In genomic region chr5:48113400-48113799, GRCm38 (mm10) we compare ENCODE assay signal across 14 mouse cellular contexts.
A peak's percentile ranks its signal among the peaks of the same experiment; 100 is the strongest.
DNase-seq lines count a peak whose midpoint lies in the region; ATAC-seq and TF ChIP-seq lines count a peak whose summit lies in the region.
"Had no signal": no experiment of that assay in that cellular context is flagged by ENCODE, and none has a peak within 500 bp of the region (broad histone marks: within the 10 kb centered on the region; RNA-seq: fewer than 3 reads in every experiment).

No protein-coding gene starts in this region.

- DNase-seq in kidney, adult 2 months, result peak; percentile 10
- DNase-seq in midbrain, embryonic 10.5 days (ENCODE audit: low spot score), result no peak
- peak; percentile 21 for DNase-seq in retina, postnatal 1 day
- DNase-seq in adrenal gland, adult (ENCODE audit: inconsistent age in 2 of 2, low spot score in 1 of 2), result no peak
- DNase-seq: heart, postnatal 36 days; left cerebral cortex, postnatal 4 days; thymus, adult 18-20 months had no signal

- no peak overlapping the region for H3K27ac ChIP-seq in kidney, adult 2 months (ENCODE audit: insufficient read depth, low read depth, low read length)
- no peak overlapping the region for H3K27ac ChIP-seq in kidney, embryonic 15.5 days
- no peak overlapping the region for H3K27ac ChIP-seq in midbrain, embryonic 13.5 days
- H3K27ac ChIP-seq in midbrain, embryonic 10.5 days (replicated peaks), result no peak overlapping the region
- no peak overlapping the region for H3K27ac ChIP-seq in forebrain, embryonic 12.5 days
- H3K27ac ChIP-seq: intestine, embryonic 15.5 days; lung, embryonic 15.5 days had no signal

- H3K4me1 ChIP-seq in kidney, adult 2 months (ENCODE audit: control insufficient read depth, insufficient read depth, low read length), result no peaks in the 10 kb centered on the region
- H3K4me1 ChIP-seq in kidney, embryonic 15.5 days, result no peaks in the 10 kb centered on the region
- peaks cover 15% of the 10 kb centered on the region for H3K4me1 ChIP-seq in midbrain, embryonic 13.5 days (replicated peaks)
- H3K4me1 ChIP-seq in midbrain, embryonic 10.5 days, result peaks cover 6% of the 10 kb centered on the region; the same call in 1 of the 2 replicates
- peaks cover 16% of the 10 kb centered on the region for H3K4me1 ChIP-seq in forebrain, embryonic 12.5 days
- H3K4me1 ChIP-seq: intestine, embryonic 15.5 days; lung, embryonic 15.5 days had no signal

- H3K36me3 ChIP-seq in kidney, adult 2 months (ENCODE audit: control insufficient read depth, insufficient read depth, low read length), result no peaks in the 10 kb centered on the region
- no peaks in the 10 kb centered on the region for H3K36me3 ChIP-seq in kidney, embryonic 15.5 days
- H3K36me3 ChIP-seq in midbrain, embryonic 13.5 days, result no peaks in the 10 kb centered on the region
- H3K36me3 ChIP-seq in midbrain, embryonic 10.5 days, result no peaks in the 10 kb centered on the region
- no peaks in the 10 kb centered on the region for H3K36me3 ChIP-seq in forebrain, embryonic 12.5 days (replicated peaks)
- H3K36me3 ChIP-seq: intestine, embryonic 15.5 days; lung, embryonic 15.5 days had no signal

- H3K4me2 ChIP-seq in kidney, embryonic 15.5 days, result no peak overlapping the region
- H3K4me2 ChIP-seq in midbrain, embryonic 13.5 days (replicated peaks), result no peak overlapping the region
- H3K4me2 ChIP-seq in forebrain, embryonic 12.5 days, result no peak overlapping the region
- H3K4me2 ChIP-seq: intestine, embryonic 15.5 days; lung, embryonic 15.5 days had no signal

- H3K27me3 ChIP-seq in kidney, adult 2 months (replicated peaks; ENCODE audit: control insufficient read depth, insufficient read depth, low read length), result no peaks in the 10 kb centered on the region; the same call in 1 of the 2 replicates
- H3K27me3 ChIP-seq in kidney, embryonic 15.5 days, result no peaks in the 10 kb centered on the region
- no peaks in the 10 kb centered on the region for H3K27me3 ChIP-seq in midbrain, embryonic 13.5 days
- no peaks in the 10 kb centered on the region for H3K27me3 ChIP-seq in midbrain, embryonic 10.5 days (ENCODE audit: low read depth, poor library complexity, severe bottlenecking)
- no peaks in the 10 kb centered on the region for H3K27me3 ChIP-seq in forebrain, embryonic 12.5 days
- H3K27me3 ChIP-seq: intestine, embryonic 15.5 days; lung, embryonic 15.5 days had no signal

- WGBS in kidney, adult 2 months, result 30% methylated on average over 1 of the region's 1 CpGs
- WGBS in kidney, embryonic 15.5 days, result 48% methylated on average over 1 of the region's 1 CpGs
- 11% methylated on average over 1 of the region's 1 CpGs for WGBS in midbrain, embryonic 13.5 days
- WGBS in midbrain, embryonic 10.5 days, result 26% methylated on average over 1 of the region's 1 CpGs
- 17% methylated on average over 1 of the region's 1 CpGs for WGBS in forebrain, embryonic 12.5 days

- TF ChIP-seq CTCF in kidney, adult 2 months (conservative IDR thresholded peaks at IDR 0.05; ENCODE audit: insufficient read depth, insufficient read length, low read depth, low read length), result no peak

- no peak for ATAC-seq in kidney, embryonic 15.5 days (replicated peaks; ENCODE audit: low FRiP score)
- peak; percentile 70 for ATAC-seq in midbrain, embryonic 13.5 days
- ATAC-seq in forebrain, embryonic 12.5 days (ENCODE audit: low FRiP score), result peak; percentile 59; the same call in 1 of the 2 replicates
- ATAC-seq in erythroid progenitor cell, adult 5-6 weeks (replicated peaks; ENCODE audit: low FRiP score, poor library complexity, severe bottlenecking), result no peak
- ATAC-seq: intestine, embryonic 15.5 days had no signal

- no peaks in the 10 kb centered on the region for H3K9me3 ChIP-seq in kidney, embryonic 15.5 days (replicated peaks)
- H3K9me3 ChIP-seq in midbrain, embryonic 13.5 days, result no peaks in the 10 kb centered on the region
- no peaks in the 10 kb centered on the region for H3K9me3 ChIP-seq in midbrain, embryonic 10.5 days (replicated peaks)
- no peaks in the 10 kb centered on the region for H3K9me3 ChIP-seq in forebrain, embryonic 12.5 days
- H3K9me3 ChIP-seq: intestine, embryonic 15.5 days; lung, embryonic 15.5 days had no signal

- no peak for TF ChIP-seq POLR2A in kidney, adult 2 months (IDR thresholded peaks at IDR 0.05; ENCODE audit: low read depth, low read length)

- H3K4me3 ChIP-seq in kidney, adult 2 months (ENCODE audit: insufficient read depth, low read depth, low read length), result no peak overlapping the region
- H3K4me3 ChIP-seq in kidney, embryonic 15.5 days (replicated peaks), result no peak overlapping the region
- H3K4me3 ChIP-seq in midbrain, embryonic 13.5 days (replicated peaks), result no peak overlapping the region
- no peak overlapping the region for H3K4me3 ChIP-seq in midbrain, embryonic 10.5 days
- H3K4me3 ChIP-seq in forebrain, embryonic 12.5 days (replicated peaks), result no peak overlapping the region
- H3K4me3 ChIP-seq: intestine, embryonic 15.5 days; lung, embryonic 15.5 days; myocyte had no signal

- no peak overlapping the region for H3K9ac ChIP-seq in kidney, embryonic 15.5 days
- no peak overlapping the region for H3K9ac ChIP-seq in midbrain, embryonic 13.5 days (replicated peaks)
- H3K9ac ChIP-seq in forebrain, embryonic 12.5 days, result no peak overlapping the region
- H3K9ac ChIP-seq: intestine, embryonic 15.5 days; lung, embryonic 15.5 days had no signal

Comparison
In these comparisons a context has a peak if more than half of its experiments do, and no peak if none do; other contexts are left out.
1. DNase-seq: peak in kidney, adult 2 months (single experiment) and retina, postnatal 1 day (single experiment); none in midbrain, embryonic 10.5 days (single experiment) and adrenal gland, adult (0 of 2).
2. ATAC-seq: peak in midbrain, embryonic 13.5 days (single experiment) and forebrain, embryonic 12.5 days (single experiment); none in kidney, embryonic 15.5 days (single experiment) and erythroid progenitor cell, adult 5-6 weeks (single experiment).